Mouse (Mus musculus) kidney, adult 2 months (tissue): ENCODE measurements around the gene Mgrn1.

Source experiments
- CTCF ChIP-seq: fragments of 200-500 bp; conservative IDR thresholded peaks from 2 replicates; pipeline ENCODE4 v1.5.1; 2011; ENCODE audit warnings: low read depth, mild to moderate bottlenecking, control low read depth, low read length, moderate library complexity, mixed read lengths; ENCODE audit not compliant: insufficient read depth, insufficient read length
- POLR2A ChIP-seq: fragments of 200-500 bp; IDR thresholded peaks from one replicate; pipeline ENCODE4 v1.6.1; 2011; ENCODE audit warnings: low read depth, low read length, control low read depth

DNA sequence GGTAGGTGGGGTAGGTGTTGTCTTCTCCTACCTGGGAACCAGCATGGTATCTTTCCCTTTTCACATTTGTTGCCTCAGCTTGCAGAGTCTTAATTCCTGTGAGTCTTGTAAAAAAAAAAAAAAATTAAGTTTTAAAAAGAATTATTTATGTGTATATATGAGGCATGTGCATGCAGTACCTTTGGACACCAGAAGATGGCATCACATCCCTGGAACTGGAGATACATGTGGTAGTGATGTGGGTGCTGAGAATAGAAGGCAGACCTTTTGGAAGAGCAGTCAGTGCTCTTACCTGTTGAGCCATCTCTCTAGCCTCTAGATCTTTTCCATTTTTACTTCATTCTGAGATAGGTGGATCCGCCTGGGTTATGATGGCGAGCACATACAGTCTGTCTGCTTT lies 23.7 kb downstream of the Mgrn1 start:
- TF ChIP-seq POLR2A: no peak
- TF ChIP-seq CTCF: 0 out of 2 replicates have a peak, but pooled peaks have one; percentile 25
